ENCODE assay signal across 24 mouse cellular contexts in the genomic region with DNA sequence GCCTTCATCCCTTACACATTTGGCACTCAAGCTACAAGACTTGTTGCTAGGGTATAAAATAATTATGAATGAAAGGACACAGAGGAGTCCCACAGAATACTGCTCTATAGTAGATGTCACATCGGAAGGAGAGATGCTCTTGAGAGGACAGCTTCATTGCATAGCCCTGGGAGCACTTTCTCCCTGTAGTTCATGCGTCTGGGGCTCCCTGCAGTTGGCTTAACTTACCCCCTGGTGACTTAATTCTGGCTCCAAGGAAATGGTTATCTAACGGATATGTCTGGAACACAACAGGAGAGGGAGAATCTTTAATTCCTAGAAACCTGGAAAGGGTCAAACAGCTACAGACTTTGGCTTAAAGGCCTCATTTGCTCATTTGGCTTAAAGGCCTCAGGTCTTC. TPM values are rescaled to one million over a fixed set of nuclear protein-coding genes. Genes with fewer than 3 reads are reported as not detected.
DNase-seq lines count a peak whose midpoint lies in the region; ATAC-seq lines count a peak whose summit lies in the region.
"Had no signal": no experiment of that assay in that cellular context is flagged by ENCODE, and none has a peak within 500 bp of the region (broad histone marks: within the 10 kb centered on the region; RNA-seq: fewer than 3 reads in every experiment).

No protein-coding gene starts in this region.

- no peak overlapping the region for H3K9ac ChIP-seq in kidney, embryonic 14.5 days (ENCODE audit: low read depth, low read length)
- H3K9ac ChIP-seq: embryonic facial prominence, embryonic 13.5 days; embryonic facial prominence, embryonic 15.5 days had no signal

- no peaks in the 10 kb centered on the region for H3K9me3 ChIP-seq in kidney, embryonic 14.5 days (ENCODE audit: control insufficient read depth, low read length)
- H3K9me3 ChIP-seq: embryonic facial prominence, embryonic 13.5 days; embryonic facial prominence, embryonic 15.5 days; forebrain, embryonic 10.5 days had no signal

- intact Hi-C loops in heart, postnatal 10 days (cut with DNase I), result no loop called here

- 40% methylated on average over 3 of the region's 3 CpGs for WGBS in kidney, embryonic 14.5 days

- no peak overlapping the region for H3K4me2 ChIP-seq in kidney, embryonic 14.5 days (replicated peaks; ENCODE audit: low read depth, low read length)
- H3K4me2 ChIP-seq: embryonic facial prominence, embryonic 13.5 days; embryonic facial prominence, embryonic 15.5 days had no signal

- H3K36me3 ChIP-seq in kidney, embryonic 14.5 days (ENCODE audit: control insufficient read depth, insufficient read depth, low read length), result no peaks in the 10 kb centered on the region
- H3K36me3 ChIP-seq: embryonic facial prominence, embryonic 13.5 days; embryonic facial prominence, embryonic 15.5 days; forebrain, embryonic 10.5 days had no signal

- peak overlapping the region; percentile 38; the same call in 1 of the 2 replicates for H3K27ac ChIP-seq in kidney, embryonic 14.5 days (ENCODE audit: low read depth, low read length)
- H3K27ac ChIP-seq: embryonic facial prominence, embryonic 13.5 days; embryonic facial prominence, embryonic 15.5 days; forebrain, embryonic 10.5 days had no signal

- H3K4me1 ChIP-seq in kidney, embryonic 14.5 days (ENCODE audit: control insufficient read depth, insufficient read depth, low read length), result peaks cover 18% of the 10 kb centered on the region
- H3K4me1 ChIP-seq: embryonic facial prominence, embryonic 13.5 days had no signal

- no peak for ATAC-seq in kidney, embryonic 14.5 days (ENCODE audit: low FRiP score, low TSS enrichment)
- ATAC-seq: forebrain, embryonic 14.5 days; forebrain, embryonic 16.5 days had no signal

- no peak overlapping the region for H3K4me3 ChIP-seq in kidney, embryonic 14.5 days (ENCODE audit: low read length)
- H3K4me3 ChIP-seq: embryonic facial prominence, embryonic 13.5 days; embryonic facial prominence, embryonic 15.5 days; erythroblast, embryonic 14.5 days; forebrain, embryonic 10.5 days had no signal

- peak; percentile 75 for DNase-seq in heart, adult 11 months
- no peak for DNase-seq in heart, postnatal 10 days
- no peak for DNase-seq in kidney, adult 9 months
- DNase-seq: adrenal gland, adult 2 months; adrenal gland, postnatal 10 days; adrenal gland, postnatal 25 days; cerebellum, adult 11 months; cerebellum, adult 18-20 months; cerebellum, adult 8-10 months; cerebellum, adult 9-11 months; cerebellum, postnatal 14 days; cerebellum, postnatal 36 days; embryo, embryonic 11 days had no signal

- H3K27me3 ChIP-seq in kidney, embryonic 14.5 days (ENCODE audit: control insufficient read depth, insufficient read depth, low read length), result peaks cover 4% of the 10 kb centered on the region

RNA-seq across cellular contexts. Expression of a gene that starts 6.2 kb away (rescaled TPM):
- not detected for total RNA-seq in heart, postnatal 10 days (2021)
- polyA plus RNA-seq in kidney, embryonic 14.5 days (2014; fragmentation: Nextera tagmentation; extraction: Ambion mirVana), result 0.27 and 0.37 TPM in 2 replicates
- total RNA-seq: adrenal gland, adult 2 months; adrenal gland, postnatal 10 days; adrenal gland, postnatal 25 days; adrenal gland, postnatal 4 days; common myeloid progenitor, adult 5-6 weeks; MEL had no signal
- polyA plus RNA-seq: adrenal gland, adult 2 months; C2C12; embryonic facial prominence, embryonic 13.5 days; embryonic facial prominence, embryonic 15.5 days; erythroblast, embryonic 14.5 days; forebrain, embryonic 10.5 days; forebrain, embryonic 14.5 days; forebrain, embryonic 16.5 days had no signal

RNA-seq across cellular contexts. Expression of a gene that starts 21.4 kb away (rescaled TPM):
- total RNA-seq in heart, postnatal 10 days (2021), result 1 to 10 TPM; 1.6 to 1.7 TPM
- polyA plus RNA-seq in kidney, embryonic 14.5 days (2014; fragmentation: Nextera tagmentation; extraction: Ambion mirVana), result 49.9 and 67.2 TPM in 2 replicates
- total RNA-seq: common myeloid progenitor, adult 5-6 weeks; MEL had no signal
- polyA plus RNA-seq: C2C12; erythroblast, embryonic 14.5 days; forebrain, embryonic 10.5 days; forebrain, embryonic 14.5 days; forebrain, embryonic 16.5 days had no signal

RNA-seq across cellular contexts. Expression of a gene that starts 48.6 kb away (rescaled TPM):
- 1 to 10 TPM; 1.1 TPM for total RNA-seq in heart, postnatal 10 days (2021)
- 8.2 and 8.6 TPM in 2 replicates for polyA plus RNA-seq in kidney, embryonic 14.5 days (2014; fragmentation: Nextera tagmentation; extraction: Ambion mirVana)
- total RNA-seq: MEL had no signal
- polyA plus RNA-seq: C2C12; embryonic facial prominence, embryonic 13.5 days; erythroblast, embryonic 14.5 days; forebrain, embryonic 10.5 days; forebrain, embryonic 14.5 days; forebrain, embryonic 16.5 days had no signal

RNA-seq across cellular contexts. Expression of a gene that starts 53.7 kb away (rescaled TPM):
- 1 to 10 TPM; 1.1 TPM for total RNA-seq in heart, postnatal 10 days (2021)
- polyA plus RNA-seq in kidney, embryonic 14.5 days (2014; fragmentation: Nextera tagmentation; extraction: Ambion mirVana), result 4.2 and 8.6 TPM in 2 replicates
- total RNA-seq: MEL had no signal
- polyA plus RNA-seq: erythroblast, embryonic 14.5 days; forebrain, embryonic 10.5 days; forebrain, embryonic 14.5 days; forebrain, embryonic 16.5 days had no signal
